Mouse (Mus musculus) bone marrow macrophage, adult 2 months (primary cell): Measurements from ENCODE around the gene Ror2.

Experiments used
- CTCF ChIP-seq: IDR thresholded peaks from 2 replicates; pipeline ENCODE4 v1.5.1; 2012; ENCODE audit warnings: low read depth, mild to moderate bottlenecking, low read length, moderate library complexity
- POLR2A ChIP-seq: IDR thresholded peaks from 2 replicates; pipeline ENCODE4 v1.6.1; 2012; ENCODE audit warnings: mild to moderate bottlenecking, low read depth, low read length, borderline replicate concordance

GRCm38 (mm10) chr13:53232419-53232818 is 53.5 kb downstream of the Ror2 start:
- TF ChIP-seq CTCF (no peak), POLR2A (no peak)
